Mouse (Mus musculus) embryonic facial prominence, embryonic 11.5 days (tissue): ENCODE measurements around the gene Ufc1. TPM values are rescaled to one million over a fixed set of nuclear protein-coding genes. Genes with fewer than 3 reads are reported as not detected.
A peak's percentile ranks its signal among the peaks of the same experiment; 100 is the strongest.

Experiments
- ATAC-seq: fragments of 200-750 bp; cut with Nextera tagmentation; replicated peaks from 2 replicates; pipeline ENCODE4 v1.8.0; 2017; ENCODE audit warnings: low read depth; ENCODE audit not compliant: insufficient number of reproducible peaks, low FRiP score, low TSS enrichment
- DNase-seq: peaks from one replicate; pipeline ENCODE4 v3.0.0-alpha.2; 2015; ENCODE audit warnings: low spot score
- H3K27ac ChIP-seq: fragments of 300-500 bp; sonication (generic); replicated peaks from 2 replicates; pipeline ENCODE4 v1.5.1; 2014; ENCODE audit warnings: mild to moderate bottlenecking, low read depth, low read length, control low read depth
- H3K27me3 ChIP-seq: fragments of 300-500 bp; sonication (generic); 2 replicates; pipeline ENCODE4 v1.6.1; 2014; ENCODE audit warnings: mild to moderate bottlenecking, low read length, moderate library complexity, mixed read lengths; ENCODE audit not compliant: control insufficient read depth, insufficient read depth
- H3K36me3 ChIP-seq: fragments of 300-500 bp; sonication (generic); replicated peaks from 2 replicates; pipeline ENCODE4 v1.6.1; 2014; ENCODE audit warnings: low read depth, mild to moderate bottlenecking, low read length, moderate library complexity, mixed read lengths; ENCODE audit not compliant: control insufficient read depth, insufficient read depth
- H3K4me1 ChIP-seq: fragments of 300-500 bp; sonication (generic); 2 replicates; pipeline ENCODE4 v1.6.1; 2014; ENCODE audit warnings: low read length, mixed read lengths; ENCODE audit not compliant: control insufficient read depth, insufficient read depth
- H3K4me2 ChIP-seq: fragments of 300-500 bp; sonication (generic); 2 replicates; pipeline ENCODE4 v1.6.1; 2014; ENCODE audit warnings: low read depth, mild to moderate bottlenecking, control low read depth, low read length, moderate library complexity
- H3K4me3 ChIP-seq: fragments of 300-500 bp; sonication (generic); 2 replicates; pipeline ENCODE4 v1.5.1; 2014; ENCODE audit warnings: low read depth, low read length, control low read depth
- H3K9ac ChIP-seq: fragments of 300-500 bp; sonication (generic); replicated peaks from 2 replicates; pipeline ENCODE4 v1.6.1; 2014; ENCODE audit warnings: mild to moderate bottlenecking, control low read depth, low read length
- H3K9me3 ChIP-seq: fragments of 300-500 bp; sonication (generic); replicated peaks from 2 replicates; pipeline ENCODE4 v1.6.1; 2016; ENCODE audit warnings: mild to moderate bottlenecking, low read length, inconsistent platforms, mixed read lengths; ENCODE audit not compliant: control insufficient read depth
- WGBS: fragments of 180-500 bp; shearing (Covaris S2); extraction: QIAGEN DNeasy Blood & Tissue Kit; methylation state at CpG from one replicate; pipeline ENCODE4 v1.1.7; 2014; 5-methylcytosine and 5-hydroxymethylcytosine counted together
- polyA plus RNA-seq: library from polyadenylated mRNA; unstranded; fragments of >200 nt; fragmentation: Nextera tagmentation; extraction: Ambion mirVana; gene quantifications from 2 replicates; pipeline ENCODE4 v1.2.1, GENCODE M21; 2014

Ufc1 gene
- polyA plus RNA-seq, 1 experiment from 2014 or later = 114 TPM

DNA sequence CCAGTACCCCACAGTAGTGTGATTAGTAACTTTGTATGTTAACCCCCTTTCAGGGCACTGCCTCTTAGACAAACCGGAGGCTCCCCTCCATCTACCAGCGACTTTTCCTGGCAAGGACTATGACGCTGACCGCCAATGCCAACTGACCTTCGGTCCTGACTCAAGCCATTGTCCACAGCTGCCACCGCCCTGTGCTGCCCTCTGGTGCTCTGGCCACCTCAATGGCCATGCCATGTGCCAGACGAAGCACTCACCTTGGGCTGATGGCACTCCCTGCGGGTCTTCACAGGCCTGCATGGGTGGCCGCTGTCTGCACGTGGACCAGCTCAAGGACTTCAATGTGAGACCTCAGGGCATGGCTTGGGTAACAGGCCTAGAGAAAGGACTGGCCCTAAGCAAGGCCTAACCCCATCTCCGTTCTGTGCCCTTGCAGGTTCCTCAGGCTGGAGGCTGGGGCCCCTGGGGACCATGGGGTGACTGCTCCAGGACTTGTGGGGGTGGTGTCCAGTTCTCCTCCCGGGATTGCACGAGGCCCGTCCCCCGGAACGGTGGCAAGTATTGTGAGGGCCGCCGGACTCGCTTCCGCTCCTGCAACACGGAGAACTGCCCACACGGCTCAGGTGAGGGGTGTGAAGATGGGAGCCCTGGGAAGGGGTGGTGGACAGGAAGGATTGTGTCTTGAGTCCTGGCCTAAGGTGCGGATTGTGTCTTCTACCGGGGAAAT lies 38.6 kb downstream of the Ufc1 start:
- 92% methylated on average over 24 of the region's 24 CpGs for whole genome bisulfite sequencing
- Histone ChIP-seq H3K9me3 (no peaks in the 10 kb centered on the region), H3K4me2 (no peak overlapping the region), H3K36me3 (no peaks in the 10 kb centered on the region; the same call in 1 of the 2 replicates), H3K27ac (no peak overlapping the region), H3K4me3 (no peak overlapping the region), H3K9ac (no peak overlapping the region), H3K4me1 (peaks cover 4% of the 10 kb centered on the region), H3K27me3 (no peaks in the 10 kb centered on the region)
- DNase-seq = no peak
- no peak for ATAC-seq

DNA sequence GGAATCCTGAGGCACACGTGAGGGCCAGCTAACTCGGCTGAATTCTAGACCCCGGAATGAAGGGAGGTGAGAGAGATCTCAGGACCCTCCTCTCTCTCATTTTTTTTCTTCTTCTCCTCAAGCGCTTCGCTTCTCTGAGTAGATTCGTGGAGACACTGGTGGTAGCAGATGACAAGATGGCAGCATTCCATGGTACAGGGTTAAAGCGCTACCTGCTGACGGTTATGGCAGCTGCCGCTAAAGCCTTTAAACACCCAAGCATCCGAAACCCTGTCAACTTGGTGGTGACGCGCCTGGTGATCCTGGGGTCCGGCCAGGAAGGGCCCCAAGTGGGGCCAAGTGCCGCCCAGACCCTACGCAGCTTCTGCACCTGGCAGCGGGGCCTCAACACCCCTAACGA lies 42.4 kb downstream of the Ufc1 start:
- Histone ChIP-seq H3K9me3 (no peaks in the 10 kb centered on the region), H3K4me2 (peak overlapping the region; percentile 79), H3K36me3 (no peaks in the 10 kb centered on the region; the same call in 1 of the 2 replicates), H3K27me3 (no peaks in the 10 kb centered on the region), H3K27ac (peak overlapping the region; percentile 77), H3K4me3 (peak overlapping the region; percentile 34; the same call in 1 of the 2 replicates), H3K9ac (peak overlapping the region; percentile 60), H3K4me1 (peaks cover 12% of the 10 kb centered on the region)
- 39% methylated on average over 17 of the region's 17 CpGs for WGBS
- DNase-seq (no peak), ATAC-seq (no peak; the same call in 1 of the 2 replicates)

DNA sequence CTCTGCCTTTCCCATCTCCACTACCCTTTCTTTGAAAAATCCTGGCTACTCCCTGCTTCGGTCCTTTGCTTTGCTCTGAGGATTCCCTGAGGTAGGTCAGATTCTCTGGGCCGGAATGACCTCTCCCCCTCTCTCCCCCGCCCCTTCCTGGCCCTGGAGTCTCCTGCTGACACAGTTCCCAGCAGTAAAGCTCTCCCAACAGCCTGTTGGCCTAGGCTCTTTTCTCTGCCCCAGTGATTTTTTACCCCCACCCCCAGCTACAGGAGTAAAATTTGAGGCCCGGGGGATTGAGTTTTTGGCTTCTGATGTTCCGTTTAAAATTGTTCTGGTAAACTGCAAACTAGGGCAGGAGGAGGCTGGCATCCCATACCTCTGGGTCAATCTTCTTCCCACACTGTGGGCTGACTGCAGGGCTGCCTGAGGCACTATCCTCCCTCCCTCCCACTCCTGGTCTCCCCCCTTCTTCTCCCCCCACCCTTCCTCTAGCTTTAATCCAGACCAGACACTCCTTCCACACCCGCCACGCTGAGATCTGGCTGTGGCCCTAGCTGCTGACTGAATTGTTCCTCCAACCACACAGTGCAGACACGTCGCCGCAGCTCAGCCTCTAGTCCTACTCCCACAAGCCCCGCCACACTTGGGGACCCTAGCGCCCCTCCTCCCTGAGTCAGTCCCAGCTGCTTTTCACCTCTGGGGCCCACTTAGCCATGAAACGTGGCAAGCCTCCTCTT lies 43.1 kb downstream of the Ufc1 start:
- H3K4me3 ChIP-seq = peak overlapping the region; percentile 34
- no peaks in the 10 kb centered on the region for H3K27me3 ChIP-seq
- H3K4me1 ChIP-seq = peaks cover 12% of the 10 kb centered on the region
- H3K4me2 ChIP-seq = peak overlapping the region; percentile 79
- H3K9ac ChIP-seq = peak overlapping the region; percentile 60
- peak overlapping the region; percentile 77 for H3K27ac ChIP-seq
- 5% methylated on average over 13 of the region's 13 CpGs for WGBS
- H3K36me3 ChIP-seq = no peaks in the 10 kb centered on the region; the same call in 1 of the 2 replicates
- no peaks in the 10 kb centered on the region for H3K9me3 ChIP-seq
- peak; percentile 49 for ATAC-seq
- peak; percentile 74 for DNase-seq

DNA sequence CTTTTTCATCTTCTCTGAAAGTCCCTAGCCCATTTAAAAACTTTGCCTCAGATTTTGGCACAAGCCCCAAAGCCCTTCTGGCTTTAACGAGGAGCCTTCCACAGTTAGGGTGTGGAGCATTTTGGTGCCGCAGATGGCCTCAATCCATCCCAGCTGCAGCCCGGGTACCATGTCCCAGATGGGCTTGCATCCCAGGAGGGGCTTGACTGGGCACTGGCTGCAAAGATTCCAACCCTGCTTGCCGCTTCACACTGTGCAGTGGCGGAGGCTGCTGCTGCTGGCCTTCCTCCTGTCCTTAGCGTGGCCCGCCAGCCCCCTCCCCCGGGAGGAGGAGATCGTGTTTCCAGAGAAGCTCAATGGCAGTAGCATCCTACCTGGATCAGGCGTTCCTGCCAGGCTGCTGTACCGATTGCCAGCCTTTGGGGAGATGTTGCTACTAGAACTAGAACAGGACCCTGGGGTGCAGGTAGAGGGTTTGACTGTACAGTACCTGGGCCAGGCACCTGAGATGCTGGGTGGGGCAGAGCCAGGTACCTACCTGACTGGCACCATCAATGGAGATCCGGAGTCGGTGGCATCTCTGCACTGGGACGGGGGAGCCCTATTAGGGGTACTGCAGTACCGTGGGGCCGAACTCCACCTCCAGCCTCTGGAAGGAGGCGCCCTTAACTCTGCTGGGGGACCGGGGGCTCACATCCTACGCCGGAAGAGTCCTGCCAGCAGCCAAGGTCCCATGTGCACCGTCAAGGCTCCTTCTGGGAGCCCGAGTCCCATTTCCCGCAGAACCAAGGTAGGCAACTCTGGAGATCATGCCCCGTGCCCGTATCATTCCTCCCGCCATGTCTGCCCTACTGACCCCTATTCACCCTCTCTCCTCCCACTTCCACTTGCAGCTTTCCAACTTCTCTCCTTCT lies 43.9 kb downstream of the Ufc1 start, which contains the start of gene Ndufs2:
Ndufs2 (minus strand) TSS at position 709 of the 914 bp plus-strand sequence.
- Histone ChIP-seq H3K4me2 (peak within 1 kb of the TSS; percentile 79), H3K4me1 (peaks cover 12% of the 10 kb centered on the region), H3K27ac (peak within 1 kb of the TSS; percentile 77), H3K9me3 (no peaks in the 10 kb centered on the region), H3K4me3 (peak within 1 kb of the TSS; percentile 34), H3K36me3 (no peaks in the 10 kb centered on the region; the same call in 1 of the 2 replicates), H3K9ac (peak within 1 kb of the TSS; percentile 60), H3K27me3 (no peaks in the 10 kb centered on the region)
- WGBS = 9% methylated on average over 26 of the region's 26 CpGs
- DNase-seq = peak; percentile 53
- ATAC-seq = no peak; the same call in 1 of the 2 replicates

DNA sequence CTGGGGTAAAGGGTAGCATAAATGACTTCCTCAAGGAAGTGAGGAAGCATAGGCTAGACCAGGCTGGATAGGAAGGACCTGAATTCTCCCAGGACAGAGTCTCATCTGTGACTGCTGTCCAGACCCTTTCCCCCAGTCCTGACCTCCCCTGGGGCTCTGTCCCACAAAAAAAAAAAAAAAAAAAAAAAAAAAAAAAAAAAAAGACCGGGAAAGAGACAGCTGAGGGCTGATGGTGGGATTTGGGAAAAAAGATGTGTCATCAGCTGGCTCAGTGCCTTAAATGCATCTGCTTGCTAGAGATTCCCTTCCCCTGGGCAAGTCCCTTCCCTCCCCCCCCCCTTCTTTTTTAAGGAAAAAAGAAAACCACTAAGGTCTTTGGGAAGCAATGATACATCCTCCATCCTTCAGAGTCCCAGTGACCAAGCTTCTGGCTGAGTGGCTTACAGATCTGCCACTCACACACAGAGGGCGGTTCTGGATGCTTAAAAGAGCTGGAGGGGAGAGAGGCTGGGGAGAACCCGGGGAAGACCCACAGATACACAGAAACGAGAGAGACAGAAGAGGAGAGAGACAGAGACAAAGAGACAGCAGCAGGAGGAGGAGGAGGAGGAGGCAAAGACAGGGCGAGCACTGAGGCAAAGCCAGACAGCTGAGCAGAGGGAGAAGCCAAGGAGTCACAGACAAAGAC lies 44.8 kb downstream of the Ufc1 start, which contains the start of gene Adamts4:
Adamts4 (plus strand) TSS at position 509 of the 688 bp plus-strand sequence.
- peaks cover 12% of the 10 kb centered on the region for H3K4me1 ChIP-seq

DNA sequence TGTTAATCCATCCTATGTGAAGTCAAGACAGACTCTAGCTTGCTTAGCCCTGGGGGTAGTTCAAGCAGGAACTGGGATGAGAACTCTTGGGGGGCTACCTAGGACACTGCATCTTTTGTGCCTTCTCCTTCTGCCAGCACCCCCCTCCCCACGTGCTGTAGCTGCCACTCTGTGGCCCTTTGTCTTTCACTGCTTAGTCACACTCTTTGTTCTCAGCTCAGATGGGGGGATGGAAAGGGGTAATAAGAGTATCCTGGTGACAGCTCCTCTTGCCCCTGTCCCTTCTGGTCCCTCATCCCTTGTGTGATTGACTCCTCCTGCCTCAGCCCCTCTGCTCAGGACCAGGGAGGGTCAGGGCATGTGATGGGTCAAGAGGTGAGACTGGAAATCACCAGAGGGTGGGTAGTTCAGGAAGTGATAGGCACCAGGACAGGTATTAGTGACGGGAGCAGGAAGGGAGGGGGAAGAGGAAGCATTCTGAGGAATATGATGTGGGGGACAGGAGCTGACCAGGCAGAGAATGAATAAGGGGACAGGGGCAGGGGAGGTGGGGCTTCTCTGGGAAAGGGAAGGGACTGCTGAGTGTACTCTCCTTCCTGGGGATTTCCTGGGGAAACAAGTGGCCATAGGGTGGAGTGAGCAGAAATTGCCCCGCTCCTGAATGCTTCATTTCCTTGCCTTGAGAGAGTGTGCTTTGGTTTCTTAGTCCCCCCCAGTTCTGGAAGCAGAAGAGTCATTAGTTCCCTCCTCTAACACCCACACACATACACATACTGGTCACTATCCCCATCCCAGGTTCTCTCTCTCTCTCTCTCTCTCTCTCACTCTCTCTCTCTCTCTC lies 46.2 kb downstream of the Ufc1 start:
- Histone ChIP-seq H3K36me3 (no peaks in the 10 kb centered on the region; the same call in 1 of the 2 replicates), H3K9me3 (no peaks in the 10 kb centered on the region), H3K9ac (no peak overlapping the region; the same call in 1 of the 2 replicates), H3K4me1 (peaks cover 12% of the 10 kb centered on the region), H3K4me2 (no peak overlapping the region), H3K4me3 (no peak overlapping the region), H3K27ac (no peak overlapping the region), H3K27me3 (no peaks in the 10 kb centered on the region)
- no peak for DNase-seq
- WGBS = 39% methylated on average over 3 of the region's 3 CpGs
- ATAC-seq = no peak

More for the DNA sequence above, 44.8 kb downstream of the Ufc1 start, which contains the start of gene Adamts4:
- peak within 1 kb of the TSS; percentile 77 for H3K27ac ChIP-seq
- H3K4me3 ChIP-seq = peak within 1 kb of the TSS; percentile 34
- H3K9me3 ChIP-seq = no peaks in the 10 kb centered on the region
- H3K36me3 ChIP-seq = no peaks in the 10 kb centered on the region; the same call in 1 of the 2 replicates
- 13% methylated on average over 5 of the region's 5 CpGs for WGBS
- DNase-seq = peak; percentile 76
- no peak for ATAC-seq
- H3K9ac ChIP-seq = peak within 1 kb of the TSS; percentile 60
- no peaks in the 10 kb centered on the region for H3K27me3 ChIP-seq
- H3K4me2 ChIP-seq = peak within 1 kb of the TSS; percentile 79
